Comparison of ENCODE assay signal across 16 mouse cellular contexts in the genomic region with DNA sequence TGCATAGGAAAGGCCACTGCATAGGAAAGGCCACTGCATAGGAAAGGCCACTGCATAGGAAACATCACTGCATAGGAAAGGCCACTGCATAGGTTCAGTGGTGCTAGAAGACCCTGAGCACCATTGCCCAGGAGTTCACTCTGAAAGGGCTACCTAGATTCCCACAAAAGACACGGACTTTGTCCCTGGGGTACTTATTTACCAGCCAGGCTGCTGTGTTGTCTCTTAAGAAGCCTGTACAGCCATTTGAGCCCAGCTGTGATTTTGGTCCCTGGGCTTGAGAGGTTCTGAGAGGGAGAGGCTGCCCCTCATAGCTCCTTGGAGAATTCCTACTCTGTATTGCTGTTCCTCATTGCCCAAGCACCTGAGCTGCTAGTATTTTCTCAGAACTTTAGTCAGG. TPM values are rescaled to one million over a fixed set of nuclear protein-coding genes. Genes with fewer than 3 reads are reported as not detected.
DNase-seq lines count a peak whose midpoint lies in the region; ATAC-seq lines count a peak whose summit lies in the region.
"Had no signal": no experiment of that assay in that cellular context is flagged by ENCODE, and none has a peak within 500 bp of the region (broad histone marks: within the 10 kb centered on the region; RNA-seq: fewer than 3 reads in every experiment).

No protein-coding gene starts in this region.

- whole genome bisulfite sequencing in kidney, embryonic 14.5 days, result 55% methylated on average over 1 of the region's 1 CpGs

- no peaks in the 10 kb centered on the region for H3K27me3 ChIP-seq in kidney, embryonic 14.5 days (ENCODE audit: control insufficient read depth, insufficient read depth, low read length)
- H3K27me3 ChIP-seq: embryonic facial prominence, embryonic 12.5 days; forebrain, embryonic 15.5 days; heart, embryonic 13.5 days; hindbrain, embryonic 12.5 days had no signal

- no peaks in the 10 kb centered on the region for H3K9me3 ChIP-seq in kidney, embryonic 14.5 days (ENCODE audit: control insufficient read depth, low read length)
- H3K9me3 ChIP-seq: embryonic facial prominence, embryonic 12.5 days; forebrain, embryonic 15.5 days; heart, embryonic 13.5 days; hindbrain, embryonic 12.5 days had no signal

- peaks cover 2% of the 10 kb centered on the region; the same call in 1 of the 2 replicates for H3K36me3 ChIP-seq in kidney, embryonic 14.5 days (ENCODE audit: control insufficient read depth, insufficient read depth, low read length)

- peak; percentile 36 for DNase-seq in kidney, adult 18-20 months
- peak; percentile 49 to 57 for DNase-seq in kidney, adult 8-10 months
- DNase-seq in kidney, adult 9 months, result peak; percentile 79
- peak; percentile 59 to 64 for DNase-seq in kidney, postnatal 36 days
- no peak for DNase-seq in adrenal gland, adult 18-20 months (ENCODE audit: low spot score in 2 of 2)
- DNase-seq: adrenal gland, postnatal 10 days; cerebellum, adult 11 months; cerebellum, adult 8-10 months; cerebellum, postnatal 25 days; heart, postnatal 36 days had no signal

- H3K4me2 ChIP-seq in kidney, embryonic 14.5 days (replicated peaks; ENCODE audit: low read depth, low read length), result no peak overlapping the region
- H3K4me2 ChIP-seq: embryonic facial prominence, embryonic 12.5 days; forebrain, embryonic 15.5 days; heart, embryonic 13.5 days; hindbrain, embryonic 12.5 days had no signal

- no peak overlapping the region for H3K9ac ChIP-seq in kidney, embryonic 14.5 days (ENCODE audit: low read depth, low read length)
- H3K9ac ChIP-seq: embryonic facial prominence, embryonic 12.5 days; forebrain, embryonic 15.5 days; heart, embryonic 13.5 days; hindbrain, embryonic 12.5 days had no signal

- no peak overlapping the region for H3K27ac ChIP-seq in kidney, embryonic 14.5 days (ENCODE audit: low read depth, low read length)
- H3K27ac ChIP-seq: embryonic facial prominence, embryonic 12.5 days; forebrain, embryonic 15.5 days; heart, embryonic 13.5 days; hindbrain, embryonic 12.5 days; hindbrain, postnatal 0 days had no signal

- no peak overlapping the region for H3K4me3 ChIP-seq in kidney, embryonic 14.5 days (ENCODE audit: low read length)
- H3K4me3 ChIP-seq: embryonic facial prominence, embryonic 12.5 days; forebrain, embryonic 15.5 days; heart, embryonic 13.5 days; hindbrain, embryonic 12.5 days had no signal

- no peak for ATAC-seq in kidney, embryonic 14.5 days (ENCODE audit: low FRiP score, low TSS enrichment)
- ATAC-seq: forebrain, embryonic 15.5 days; hindbrain, postnatal 0 days had no signal

- peaks cover 8% of the 10 kb centered on the region; the same call in 1 of the 2 replicates for H3K4me1 ChIP-seq in kidney, embryonic 14.5 days (ENCODE audit: control insufficient read depth, insufficient read depth, low read length)
- H3K4me1 ChIP-seq: embryonic facial prominence, embryonic 12.5 days; forebrain, embryonic 15.5 days had no signal

RNA-seq across cellular contexts. Expression of a gene that starts 33.4 kb away (rescaled TPM):
- polyA plus RNA-seq in kidney, embryonic 14.5 days (2014; fragmentation: Nextera tagmentation; extraction: Ambion mirVana), result 29.4 and 58.5 TPM in 2 replicates
- total RNA-seq in adrenal gland, adult 18-20 months (2021), result 100 to 1,000 TPM; 121 to 134 TPM

RNA-seq across cellular contexts. Expression of a gene that starts 33.5 kb away (rescaled TPM):
- polyA plus RNA-seq in kidney, embryonic 14.5 days (2014; fragmentation: Nextera tagmentation; extraction: Ambion mirVana), result 143 and 147 TPM in 2 replicates
- 10 to 100 TPM; 61.0 to 72.3 TPM for total RNA-seq in adrenal gland, adult 18-20 months (2021)

Comparison
In these comparisons a context has a peak if more than half of its experiments do, and no peak if none do; other contexts are left out.
1. DNase-seq: peak in kidney, adult 18-20 months (single experiment), kidney, adult 8-10 months (2 of 2), kidney, adult 9 months (single experiment) and kidney, postnatal 36 days (2 of 2); none in adrenal gland, adult 18-20 months (0 of 2).